Mouse (Mus musculus) embryonic facial prominence, embryonic 12.5 days (tissue): ENCODE data around the gene Nr2f1. TPM values are rescaled to one million over a fixed set of nuclear protein-coding genes. Genes with fewer than 3 reads are reported as not detected.

Experiments
- ATAC-seq: fragments of 200-750 bp; cut with Nextera tagmentation; 2 replicates; pipeline ENCODE4 v1.8.0; 2017; ENCODE audit not compliant: insufficient number of reproducible peaks, insufficient read depth, low FRiP score, low TSS enrichment
- H3K27ac ChIP-seq: fragments of 300-500 bp; sonication (generic); 2 replicates; pipeline ENCODE4 v1.5.1; 2016; ENCODE audit warnings: mild to moderate bottlenecking
- H3K27me3 ChIP-seq: fragments of 300-500 bp; sonication (generic); 2 replicates; pipeline ENCODE4 v1.6.1; 2016; ENCODE audit warnings: mild to moderate bottlenecking, moderate library complexity
- H3K36me3 ChIP-seq: fragments of 300-500 bp; sonication (generic); 2 replicates; pipeline ENCODE4 v1.6.1; 2016; ENCODE audit warnings: mild to moderate bottlenecking
- H3K4me1 ChIP-seq: fragments of 300-500 bp; sonication (generic); 2 replicates; pipeline ENCODE4 v1.6.1; 2016
- H3K4me2 ChIP-seq: fragments of 300-500 bp; sonication (generic); replicated peaks from 2 replicates; pipeline ENCODE4 v1.6.1; 2016; ENCODE audit warnings: mild to moderate bottlenecking, moderate library complexity
- H3K4me3 ChIP-seq: fragments of 300-500 bp; sonication (generic); 2 replicates; pipeline ENCODE4 v1.5.1; 2016; ENCODE audit warnings: mild to moderate bottlenecking
- H3K9ac ChIP-seq: fragments of 300-500 bp; sonication (generic); 2 replicates; pipeline ENCODE4 v1.6.1; 2016; ENCODE audit warnings: mild to moderate bottlenecking, moderate library complexity
- H3K9me3 ChIP-seq: fragments of 300-500 bp; sonication (generic); 2 replicates; pipeline ENCODE4 v1.6.1; 2016; ENCODE audit warnings: mild to moderate bottlenecking, moderate library complexity
- WGBS: fragments of 180-500 bp; shearing (Covaris S2); methylation state at CpG from one replicate; pipeline ENCODE4 v1.1.7; 2016; 5-methylcytosine and 5-hydroxymethylcytosine counted together
- polyA plus RNA-seq: library from polyadenylated mRNA; unstranded; fragments of >200 nt; fragmentation: Nextera tagmentation; extraction: Ambion mirVana; gene quantifications from 2 replicates; pipeline ENCODE4 v1.2.1, GENCODE M21; 2016

Gene Nr2f1
- polyA plus RNA-seq, 1 experiment from 2014 or later: 46.5 TPM

DNA sequence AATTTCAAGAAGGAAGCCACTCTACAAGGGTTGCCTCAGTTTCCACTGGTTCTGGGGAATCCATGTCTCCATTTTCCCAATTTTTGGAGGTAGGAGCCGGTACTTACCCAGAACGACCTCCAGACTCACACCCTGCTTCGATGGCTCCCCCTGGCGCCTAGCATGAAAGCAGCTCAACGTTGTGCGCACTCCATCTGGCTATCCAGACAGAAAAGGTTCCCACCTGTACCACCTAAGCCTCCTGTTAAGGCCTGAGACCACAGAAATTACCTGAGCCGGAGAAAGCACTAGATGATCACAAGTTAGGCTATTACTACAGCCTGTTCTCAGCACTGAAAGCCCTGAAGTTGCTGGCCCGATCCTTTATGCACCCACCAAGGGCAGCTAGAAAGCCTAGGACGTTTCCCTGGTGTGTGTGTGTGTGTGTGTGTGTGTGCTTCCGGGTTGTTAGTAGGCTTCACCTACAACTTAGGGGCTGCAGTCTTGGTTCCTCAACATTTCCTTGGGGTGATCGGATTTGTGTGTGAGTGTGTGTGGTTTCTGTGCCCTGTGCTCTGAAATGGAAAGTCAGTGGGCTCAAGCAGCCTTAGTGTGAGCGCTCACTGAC is 13.1 kb downstream of the Nr2f1 start:
- peaks cover 27% of the 10 kb centered on the region; the same call in 1 of the 2 replicates for H3K4me1 ChIP-seq
- H3K9me3 ChIP-seq: no peaks in the 10 kb centered on the region
- no peaks in the 10 kb centered on the region for H3K36me3 ChIP-seq
- H3K27ac ChIP-seq: 0 out of 2 replicates have a peak overlapping the region, but pooled peaks have one; percentile 19
- 30% methylated on average over 12 of the region's 12 CpGs for WGBS
- no peak overlapping the region for H3K4me3 ChIP-seq
- H3K9ac ChIP-seq: no peak overlapping the region
- ATAC-seq: no peak
- peaks cover 50% of the 10 kb centered on the region for H3K27me3 ChIP-seq
- no peak overlapping the region for H3K4me2 ChIP-seq

DNA sequence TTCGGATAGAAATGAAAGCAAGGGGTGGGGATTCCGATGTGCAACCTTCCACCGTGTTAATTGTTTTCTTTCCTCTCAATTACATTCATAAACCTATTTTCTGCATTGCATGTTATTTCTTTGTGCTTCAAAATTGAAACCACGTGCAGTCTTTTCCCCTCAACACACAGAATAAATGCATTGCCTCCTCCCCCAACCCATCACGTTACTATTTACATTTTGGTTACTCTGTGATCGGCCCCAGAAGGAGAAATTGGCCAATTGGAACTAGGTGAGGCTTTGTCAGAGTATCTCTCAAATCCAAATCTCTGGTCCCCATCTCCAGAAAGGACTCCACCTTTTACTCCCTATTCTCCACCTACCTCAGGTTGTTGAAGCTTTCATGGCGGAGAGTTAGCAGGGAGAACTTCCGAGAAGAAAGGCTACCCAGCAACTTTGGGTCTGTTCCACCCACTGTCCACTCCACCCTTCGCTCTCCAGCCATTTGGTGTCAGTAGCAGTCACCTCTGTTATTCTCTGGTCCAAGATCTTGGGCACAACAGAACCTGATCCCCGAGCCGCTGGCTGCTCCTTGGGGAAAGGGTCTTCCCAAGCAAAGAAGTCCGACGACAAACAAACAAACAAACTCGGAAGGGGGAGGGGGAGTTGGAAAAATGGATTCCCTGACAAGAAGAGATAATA is 14.6 kb downstream of the Nr2f1 start:
- H3K4me1 ChIP-seq: peaks cover 28% of the 10 kb centered on the region; the same call in 1 of the 2 replicates
- no peak overlapping the region for H3K4me3 ChIP-seq
- H3K27me3 ChIP-seq: peaks cover 46% of the 10 kb centered on the region
- 8% methylated on average over 14 of the region's 14 CpGs for WGBS
- H3K27ac ChIP-seq: 0 out of 2 replicates have a peak overlapping the region, but pooled peaks have one; percentile 47
- no peak for ATAC-seq
- H3K4me2 ChIP-seq: peak overlapping the region; percentile 1; the same call in 1 of the 2 replicates
- H3K9me3 ChIP-seq: no peaks in the 10 kb centered on the region
- H3K9ac ChIP-seq: no peak overlapping the region
- H3K36me3 ChIP-seq: no peaks in the 10 kb centered on the region

DNA sequence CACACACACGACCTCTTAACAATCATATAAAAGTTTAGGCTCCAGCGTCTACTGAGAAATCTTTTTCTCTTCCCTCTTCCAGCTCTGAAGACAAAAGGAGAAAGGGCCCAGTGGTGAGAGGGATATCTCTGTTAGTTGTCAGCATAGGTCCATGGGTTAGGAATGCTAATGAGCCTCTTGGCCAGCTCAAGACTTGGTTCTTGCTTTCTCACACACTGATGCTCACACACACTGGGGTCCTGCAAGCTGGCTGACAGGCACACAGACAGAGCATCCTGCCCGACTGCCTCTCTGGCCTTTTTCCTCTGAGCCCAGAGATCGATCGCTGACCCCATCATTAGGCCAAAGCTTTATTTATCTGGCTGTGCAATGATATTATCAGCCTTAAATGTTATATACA is 15.6 kb downstream of the Nr2f1 start:
- Histone ChIP-seq H3K4me1 (peaks cover 33% of the 10 kb centered on the region; the same call in 1 of the 2 replicates), H3K27me3 (peaks cover 51% of the 10 kb centered on the region), H3K27ac (0 out of 2 replicates have a peak overlapping the region, but pooled peaks have one; percentile 47), H3K9me3 (no peaks in the 10 kb centered on the region), H3K36me3 (no peaks in the 10 kb centered on the region), H3K9ac (no peak overlapping the region), H3K4me2 (no peak overlapping the region), H3K4me3 (no peak overlapping the region)
- WGBS: 11% methylated on average over 5 of the region's 5 CpGs
- ATAC-seq: no peak

DNA sequence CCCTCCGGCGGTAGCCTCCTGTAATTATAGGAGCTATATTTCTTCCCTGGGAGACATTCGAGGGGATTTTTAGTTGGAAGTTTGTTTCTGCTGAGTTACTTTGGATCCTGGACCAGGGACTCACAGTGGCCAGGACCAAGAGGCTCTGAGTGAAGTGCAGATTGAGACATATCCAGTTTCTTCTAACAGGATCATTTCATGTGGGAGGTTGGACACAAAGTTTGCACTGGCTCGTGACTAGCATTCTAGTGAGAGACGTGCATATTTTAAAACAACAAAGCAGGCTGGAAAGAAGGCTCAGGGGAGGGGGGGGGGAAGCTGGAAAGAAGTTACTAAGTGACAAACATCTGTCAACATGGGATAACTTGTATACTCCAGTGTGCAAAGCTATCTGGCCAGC is 16.6 kb downstream of the Nr2f1 start:
- ATAC-seq: no peak
- H3K9me3 ChIP-seq: no peaks in the 10 kb centered on the region
- peak overlapping the region; percentile 55 for H3K4me2 ChIP-seq
- H3K9ac ChIP-seq: no peak overlapping the region
- no peaks in the 10 kb centered on the region for H3K36me3 ChIP-seq
- WGBS: 4% methylated on average over 5 of the region's 5 CpGs
- no peak overlapping the region for H3K4me3 ChIP-seq
- H3K27ac ChIP-seq: peak overlapping the region; percentile 79; the same call in 1 of the 2 replicates
- H3K27me3 ChIP-seq: peaks cover 54% of the 10 kb centered on the region
- peaks cover 33% of the 10 kb centered on the region; the same call in 1 of the 2 replicates for H3K4me1 ChIP-seq

DNA sequence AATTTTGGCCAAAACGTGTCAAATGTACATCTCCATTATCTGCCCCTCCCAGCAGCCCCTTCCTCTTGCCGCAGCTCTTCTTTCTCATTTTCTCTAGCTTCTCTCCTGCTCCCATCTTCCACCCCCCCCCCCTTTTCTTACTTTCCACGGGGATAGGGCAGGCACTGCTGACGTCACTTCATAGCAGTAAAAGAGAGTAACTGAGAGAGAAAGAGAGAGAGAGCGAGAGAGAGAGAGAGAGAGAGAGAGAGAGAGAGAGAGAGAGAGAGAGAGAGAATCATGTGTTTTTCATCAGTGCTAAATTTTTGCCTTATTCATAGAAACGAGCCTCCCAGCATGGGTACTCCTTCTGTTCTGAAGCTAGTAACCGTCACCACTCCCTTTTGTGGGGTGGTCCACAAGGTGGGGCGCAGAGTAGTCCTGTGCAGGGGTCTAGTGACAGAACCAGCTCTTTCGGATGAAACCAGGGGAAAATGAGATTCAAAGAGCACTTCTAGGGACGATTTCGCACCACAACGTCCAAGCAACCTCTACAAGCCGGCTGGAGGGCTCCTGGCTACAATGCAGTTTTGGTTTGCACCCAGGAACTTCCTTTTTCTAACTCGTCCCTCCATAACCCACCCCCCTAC is 17.5 kb downstream of the Nr2f1 start:
- 0 out of 2 replicates have a peak, but pooled peaks have one; percentile 5 for ATAC-seq
- peaks cover 53% of the 10 kb centered on the region for H3K27me3 ChIP-seq
- H3K4me1 ChIP-seq: peaks cover 33% of the 10 kb centered on the region; the same call in 1 of the 2 replicates
- no peaks in the 10 kb centered on the region for H3K36me3 ChIP-seq
- H3K9me3 ChIP-seq: no peaks in the 10 kb centered on the region
- WGBS: under 1% methylated on average over 14 of the region's 14 CpGs
- H3K9ac ChIP-seq: peak overlapping the region; percentile 30; the same call in 1 of the 2 replicates
- H3K27ac ChIP-seq: peak overlapping the region; percentile 79
- peak overlapping the region; percentile 31 for H3K4me3 ChIP-seq
- H3K4me2 ChIP-seq: peak overlapping the region; percentile 55

DNA sequence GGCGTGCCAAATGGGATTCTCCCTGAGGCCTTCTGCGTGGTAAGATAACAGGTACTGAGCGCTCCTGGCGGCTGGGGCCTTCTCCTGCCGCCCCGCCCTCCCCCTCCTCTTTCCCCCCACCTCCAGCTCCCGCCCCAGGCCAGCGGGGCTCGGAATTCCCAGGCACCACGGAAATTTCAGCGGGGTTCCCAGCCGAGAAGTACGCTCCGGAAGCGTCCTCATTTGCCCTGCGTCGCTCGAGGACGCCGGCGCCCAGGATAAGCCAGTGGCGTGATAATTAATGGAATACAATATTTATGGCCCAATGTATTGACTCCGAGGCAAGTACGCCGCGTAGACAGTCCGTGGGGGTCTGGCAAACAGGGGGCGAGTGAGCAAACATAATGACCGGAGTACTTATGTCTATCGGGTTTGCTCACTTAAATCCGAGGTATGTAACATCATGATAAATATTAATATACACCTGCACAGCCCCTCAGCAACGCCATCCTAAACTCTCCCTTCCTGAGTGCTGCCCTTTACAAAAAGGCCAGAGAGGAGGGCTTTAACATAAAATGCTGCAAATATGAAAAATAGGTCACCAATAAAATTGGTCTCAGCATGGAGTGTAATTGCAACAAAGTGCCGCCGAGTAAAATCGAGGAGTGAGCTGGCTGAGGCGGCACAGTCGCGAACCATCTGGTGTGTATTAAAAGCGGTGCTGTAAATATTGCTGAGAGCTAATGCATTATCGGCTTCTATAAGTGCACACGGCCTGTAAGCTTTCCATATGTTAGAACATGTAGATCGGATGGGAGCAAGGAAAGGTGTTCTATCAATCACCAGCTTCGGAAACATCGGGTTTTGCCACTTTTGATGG is 18.3 kb downstream of the Nr2f1 start:
- 0 out of 2 replicates have a peak, but pooled peaks have one; percentile 19 for ATAC-seq
- peaks cover 33% of the 10 kb centered on the region; the same call in 1 of the 2 replicates for H3K4me1 ChIP-seq
- H3K27ac ChIP-seq: peak overlapping the region; percentile 79
- H3K9me3 ChIP-seq: no peaks in the 10 kb centered on the region
- WGBS: under 1% methylated on average over 43 of the region's 44 CpGs
- H3K4me2 ChIP-seq: peak overlapping the region; percentile 55
- H3K36me3 ChIP-seq: no peaks in the 10 kb centered on the region
- H3K27me3 ChIP-seq: peaks cover 48% of the 10 kb centered on the region
- H3K4me3 ChIP-seq: peak overlapping the region; percentile 31
- no peak overlapping the region for H3K9ac ChIP-seq

DNA sequence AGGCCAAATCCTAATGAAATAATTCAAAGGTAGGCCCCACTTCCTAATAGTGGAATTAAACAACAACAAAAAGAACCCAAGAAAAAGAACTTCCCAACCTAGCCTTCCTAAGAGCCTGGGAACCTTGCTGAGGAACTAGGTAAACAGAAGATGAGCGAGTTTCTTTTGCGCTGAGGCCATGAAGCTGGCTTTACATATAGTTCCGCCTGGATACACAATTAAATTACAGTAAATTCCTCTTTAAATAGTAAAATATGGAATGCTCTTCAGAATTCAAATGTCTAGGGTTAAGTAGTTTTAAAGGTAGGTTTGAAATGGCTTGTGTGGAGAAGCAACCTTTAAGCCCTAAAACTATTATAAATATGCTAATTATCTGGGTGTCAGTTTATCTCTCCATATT is 19.3 kb downstream of the Nr2f1 start:
- Histone ChIP-seq H3K9ac (no peak overlapping the region), H3K36me3 (no peaks in the 10 kb centered on the region), H3K4me2 (no peak overlapping the region), H3K4me3 (no peak overlapping the region), H3K27me3 (peaks cover 45% of the 10 kb centered on the region), H3K4me1 (peaks cover 27% of the 10 kb centered on the region; the same call in 1 of the 2 replicates), H3K27ac (no peak overlapping the region), H3K9me3 (no peaks in the 10 kb centered on the region)
- 46% methylated on average over 3 of the region's 3 CpGs for WGBS
- ATAC-seq: no peak

DNA sequence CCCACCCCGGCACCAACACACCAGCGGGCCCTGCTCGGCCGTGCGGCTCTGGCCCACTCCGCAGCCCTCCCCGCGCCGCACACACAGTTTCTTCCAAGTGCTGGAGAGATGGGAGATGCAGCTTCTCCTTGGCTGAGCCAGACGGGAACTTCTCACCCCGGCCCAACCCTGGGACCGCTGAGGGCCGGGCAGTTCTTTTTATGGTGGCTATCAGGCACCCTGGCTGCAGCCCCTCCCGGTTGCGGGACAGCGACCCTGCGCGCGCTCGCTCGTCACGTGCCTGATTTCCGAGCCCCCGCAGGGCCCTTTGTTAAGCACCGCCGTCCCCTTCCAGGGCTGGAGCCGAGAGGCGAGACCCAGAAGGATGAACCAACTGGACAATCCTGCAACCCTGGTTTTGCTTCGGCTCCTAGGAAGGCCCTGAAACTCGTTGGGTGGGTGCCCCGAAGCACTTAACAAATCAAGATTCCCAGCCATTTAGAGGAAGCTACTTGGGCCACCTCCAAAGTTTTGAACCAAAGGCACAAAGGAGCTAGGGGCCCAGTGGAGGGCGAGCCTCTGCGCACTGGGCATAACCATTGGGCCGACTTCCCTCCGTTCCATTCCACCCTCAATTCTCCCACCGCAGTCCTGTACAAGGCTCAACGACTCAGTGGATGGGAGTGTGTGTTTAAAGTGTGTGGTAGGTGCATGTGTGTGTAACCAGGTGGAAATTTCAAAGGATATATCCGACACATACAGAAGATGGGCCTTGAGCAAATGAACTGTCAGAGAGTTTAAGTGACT is 20.1 kb downstream of the Nr2f1 start:
- peak overlapping the region; percentile 38 for H3K4me3 ChIP-seq

DNA sequence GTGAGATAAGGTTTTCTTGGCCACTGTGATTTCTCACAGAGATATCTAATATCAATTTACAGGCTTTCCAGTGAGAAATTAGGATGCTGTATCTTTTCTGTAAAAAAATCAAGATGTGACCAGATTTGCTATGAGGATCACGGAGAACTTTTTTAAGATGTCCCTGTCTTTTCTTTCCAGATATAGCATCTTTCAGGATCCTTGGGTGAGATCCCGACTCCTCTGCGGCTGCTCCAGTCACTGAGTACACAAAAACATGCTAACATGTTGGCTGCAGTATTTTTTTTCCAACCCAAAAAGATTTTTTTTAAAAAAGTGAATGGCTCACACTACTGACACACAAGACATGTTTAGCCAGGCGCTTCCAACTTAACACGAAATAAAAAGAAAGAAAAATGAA is 20.8 kb downstream of the Nr2f1 start:
- Histone ChIP-seq H3K9me3 (no peaks in the 10 kb centered on the region), H3K9ac (peak overlapping the region; percentile 50; the same call in 1 of the 2 replicates), H3K27me3 (peaks cover 42% of the 10 kb centered on the region), H3K27ac (no peak overlapping the region), H3K4me2 (peak overlapping the region; percentile 53), H3K4me3 (peak overlapping the region; percentile 38; the same call in 1 of the 2 replicates), H3K36me3 (no peaks in the 10 kb centered on the region), H3K4me1 (peaks cover 23% of the 10 kb centered on the region; the same call in 1 of the 2 replicates)
- 14% methylated on average over 5 of the region's 5 CpGs for WGBS
- no peak for ATAC-seq

More for the DNA sequence above, 20.1 kb downstream of the Nr2f1 start:
- H3K9ac ChIP-seq: peak overlapping the region; percentile 50
- peak overlapping the region; percentile 50; the same call in 1 of the 2 replicates for H3K27ac ChIP-seq
- WGBS: 3% methylated on average over 38 of the region's 38 CpGs
- H3K4me2 ChIP-seq: peak overlapping the region; percentile 53
- no peaks in the 10 kb centered on the region for H3K9me3 ChIP-seq
- H3K36me3 ChIP-seq: no peaks in the 10 kb centered on the region
- H3K27me3 ChIP-seq: peaks cover 44% of the 10 kb centered on the region
- no peak for ATAC-seq
- H3K4me1 ChIP-seq: peaks cover 23% of the 10 kb centered on the region; the same call in 1 of the 2 replicates

DNA sequence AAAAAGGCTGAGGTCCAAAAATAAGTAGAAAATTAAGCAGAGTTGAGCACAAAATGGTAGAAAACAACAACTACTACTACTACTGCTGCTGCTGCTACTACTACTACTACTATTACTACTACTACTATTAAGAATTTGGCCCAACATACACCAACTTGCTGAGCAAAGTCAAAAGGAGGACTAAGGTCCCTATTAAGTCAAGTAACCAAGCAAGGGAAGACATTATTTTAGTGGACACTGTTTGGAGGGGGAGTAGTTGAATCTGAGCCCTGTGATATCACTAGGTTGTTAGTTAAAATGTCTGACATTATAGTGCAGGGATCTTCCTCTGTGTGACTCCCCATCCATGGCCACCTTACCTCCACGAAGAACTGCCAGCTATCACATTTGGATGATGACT is 21.5 kb downstream of the Nr2f1 start:
- H3K9ac ChIP-seq: no peak overlapping the region
- ATAC-seq: no peak
- H3K4me3 ChIP-seq: no peak overlapping the region
- H3K27ac ChIP-seq: no peak overlapping the region
- no peaks in the 10 kb centered on the region for H3K9me3 ChIP-seq
- peaks cover 21% of the 10 kb centered on the region; the same call in 1 of the 2 replicates for H3K4me1 ChIP-seq
- H3K36me3 ChIP-seq: no peaks in the 10 kb centered on the region
- 0% methylated on average over 1 of the region's 1 CpGs for WGBS
- peaks cover 43% of the 10 kb centered on the region for H3K27me3 ChIP-seq
- no peak overlapping the region for H3K4me2 ChIP-seq
